Mouse (Mus musculus): ENCODE results near the gene Olfr826. TPM values are rescaled to one million over a fixed set of nuclear protein-coding genes. Genes with fewer than 3 reads are reported as not detected.

Gene Olfr826
- total RNA-seq (2012; rRNA removed) (not detected in 2 replicates), total RNA-seq (2014; rRNA removed) (not detected in 2 replicates), polyA plus RNA-seq (2012; ENCODE audit: insufficient read length, low read depth) (not detected in 2 replicates)

DNA sequence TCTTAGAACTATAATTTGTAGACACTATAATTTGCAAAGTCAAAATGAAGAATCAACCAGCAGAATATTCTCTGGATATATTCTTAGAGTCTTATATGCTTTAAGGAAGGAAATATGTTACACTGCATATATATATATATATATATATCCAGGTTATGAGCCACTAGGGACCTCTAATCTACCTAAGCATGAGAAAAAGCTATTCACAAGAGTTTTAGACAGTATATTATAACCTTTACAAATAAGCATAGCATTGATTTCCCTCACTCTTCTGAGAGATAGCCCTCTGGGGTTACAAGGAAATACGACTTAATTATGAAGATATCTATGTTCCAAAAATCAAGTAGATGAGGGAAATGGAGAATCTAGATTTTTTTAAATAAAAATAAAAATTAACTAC, at the start of gene Olfr826:
Olfr826 (minus strand) TSS at position 101 of the 400 bp plus-strand sequence.
- H3K4me3 ChIP-seq (replicated peaks in 1 of 3; ENCODE audit: low read depth in 2 of 3, low read length in 2 of 3, poor library complexity in 1 of 3): no peak within 1 kb of the TSS
- TF ChIP-seq RCOR1 (conservative IDR thresholded peaks at IDR 0.05; ENCODE audit: low read depth, low read length) (no peak), MAX (IDR thresholded peaks at IDR 0.05; ENCODE audit: low read length) (no peak), USF1 (IDR thresholded peaks at IDR 0.05; ENCODE audit: low read depth, low read length) (no peak), JUND (conservative IDR thresholded peaks at IDR 0.05; ENCODE audit: low read depth, low read length) (no peak), USF2 (conservative IDR thresholded peaks at IDR 0.05; ENCODE audit: low read depth, low read length) (no peak), ETS1 (conservative IDR thresholded peaks at IDR 0.05; ENCODE audit: low read depth, low read length) (no peak), ZMIZ1 (IDR thresholded peaks at IDR 0.05; ENCODE audit: low read depth, low read length) (no peak), ZKSCAN1 (IDR thresholded peaks at IDR 0.05; ENCODE audit: borderline replicate concordance, low read depth, low read length) (no peak), GABPA (IDR thresholded peaks at IDR 0.05; ENCODE audit: insufficient replicate concordance, low read depth, low read length) (no peak), MAZ (IDR thresholded peaks at IDR 0.05; ENCODE audit: low read depth, low read length) (no peak), HCFC1 (IDR thresholded peaks at IDR 0.05; ENCODE audit: low read depth, low read length) (no peak), CHD2 (IDR thresholded peaks at IDR 0.05; ENCODE audit: low read length) (no peak), PAX5 (IDR thresholded peaks at IDR 0.05; ENCODE audit: low read length) (no peak), ELF1 (IDR thresholded peaks at IDR 0.05; ENCODE audit: low read depth, low read length) (no peak), CHD1 (IDR thresholded peaks at IDR 0.05; ENCODE audit: low read depth, low read length) (no peak), E2F4 (IDR thresholded peaks at IDR 0.05; ENCODE audit: insufficient replicate concordance, low read depth, low read length) (no peak), IRF4 (IDR thresholded peaks at IDR 0.05; ENCODE audit: low read depth, low read length) (no peak), POLR2A (IDR thresholded peaks at IDR 0.05; ENCODE audit: low read depth, low read length) (no peak), MEF2A (IDR thresholded peaks at IDR 0.05; ENCODE audit: borderline replicate concordance, low read depth, low read length) (no peak), MAFK (IDR thresholded peaks at IDR 0.05; ENCODE audit: insufficient replicate concordance, low read length) (no peak)
- no peaks in the 10 kb centered on the region for H3K4me1 ChIP-seq (ENCODE audit: control insufficient read depth in 1 of 2, insufficient read depth in 2 of 2)
- DNase-seq (ENCODE audit: extremely low read depth): no peak
- H3K9me3 ChIP-seq (replicated peaks; ENCODE audit: low read length): no peaks in the 10 kb centered on the region
- H3K9ac ChIP-seq (ENCODE audit: insufficient read depth, low read depth): no peak within 1 kb of the TSS
- no peak within 1 kb of the TSS for H3K4me2 ChIP-seq (ENCODE audit: insufficient read depth, low read depth, poor library complexity, severe bottlenecking)
- H3K27ac ChIP-seq (ENCODE audit: insufficient read depth, low read depth): no peak within 1 kb of the TSS
- H3K27me3 ChIP-seq (replicated peaks): no peaks in the 10 kb centered on the region
- in situ Hi-C loops (cut with MboI; ENCODE audit: low pct_ligation_motif_present, low pct_unique_long_range_greater_than_20kb, low sequenced_read_pairs): no loop called here
- H3K36me3 ChIP-seq (replicated peaks in 1 of 2; ENCODE audit: control insufficient read depth in 1 of 2, insufficient read depth in 1 of 2, low read length in 1 of 2): no peaks in the 10 kb centered on the region
- no peaks in the 10 kb centered on the region for H3K79me2 ChIP-seq (replicated peaks; ENCODE audit: control insufficient read depth, extremely low read depth, insufficient read depth, poor library complexity, severe bottlenecking)
- dilution Hi-C loops (cut with MboI; ENCODE audit: extremely low pct_ligation_motif_present, extremely low pct_unique_long_range_greater_than_20kb, low sequenced_read_pairs): no loop called here

DNA sequence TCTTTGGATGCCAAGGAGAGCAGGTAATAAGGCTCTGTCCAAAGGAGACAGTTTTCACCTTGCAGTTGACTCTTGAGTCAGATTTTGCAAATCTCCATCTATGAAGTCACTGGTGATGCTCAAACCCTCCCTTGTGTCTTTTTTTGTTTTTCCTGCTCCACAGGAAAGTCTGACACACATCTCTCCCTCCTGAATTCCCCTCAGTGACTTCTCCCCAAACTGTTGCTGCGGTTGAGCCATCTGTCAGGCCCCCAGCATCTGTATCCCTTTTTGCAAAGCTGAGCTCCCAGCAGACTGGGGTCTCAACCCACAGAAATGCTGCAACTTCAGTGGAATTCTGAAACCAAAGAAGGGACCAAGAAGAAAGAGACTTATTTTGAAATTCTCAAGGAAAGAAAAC, 48.1 kb upstream of the Olfr826 start:
- no peak overlapping the region for H3K4me2 ChIP-seq (ENCODE audit: insufficient read depth, low read depth, poor library complexity, severe bottlenecking)
- no peaks in the 10 kb centered on the region for H3K79me2 ChIP-seq (replicated peaks; ENCODE audit: control insufficient read depth, extremely low read depth, insufficient read depth, poor library complexity, severe bottlenecking)
- no peaks in the 10 kb centered on the region for H3K27me3 ChIP-seq (replicated peaks)
- dilution Hi-C loops (cut with MboI; ENCODE audit: extremely low pct_ligation_motif_present, extremely low pct_unique_long_range_greater_than_20kb, low sequenced_read_pairs): no loop called here
- H3K36me3 ChIP-seq (replicated peaks in 1 of 2; ENCODE audit: control insufficient read depth in 1 of 2, insufficient read depth in 1 of 2, low read length in 1 of 2): no peaks in the 10 kb centered on the region
- H3K27ac ChIP-seq (ENCODE audit: insufficient read depth, low read depth): no peak overlapping the region
- H3K4me1 ChIP-seq (ENCODE audit: control insufficient read depth in 1 of 2, insufficient read depth in 2 of 2): peaks cover 0 to 7% of the 10 kb centered on the region in 2 experiments; a peak in 2 of 4 replicates
- H3K9me3 ChIP-seq (replicated peaks; ENCODE audit: low read length): no peaks in the 10 kb centered on the region
- TF ChIP-seq EP300 (IDR thresholded peaks at IDR 0.05; ENCODE audit: low read length) (peak; percentile 51), USF2 (conservative IDR thresholded peaks at IDR 0.05; ENCODE audit: low read depth, low read length) (no peak), JUN (IDR thresholded peaks at IDR 0.05; ENCODE audit: insufficient read depth, low read depth, low read length) (no peak), ETS1 (conservative IDR thresholded peaks at IDR 0.05; ENCODE audit: low read depth, low read length) (peak; percentile 28; the same call in 1 of the 2 replicates)
- H3K9ac ChIP-seq (ENCODE audit: insufficient read depth, low read depth): no peak overlapping the region
- in situ Hi-C loops (cut with MboI; ENCODE audit: low pct_ligation_motif_present, low pct_unique_long_range_greater_than_20kb, low sequenced_read_pairs): no loop called here
- peak; percentile 10 for DNase-seq (ENCODE audit: extremely low read depth)
- no peak overlapping the region for H3K4me3 ChIP-seq (replicated peaks in 1 of 3; ENCODE audit: low read depth in 2 of 3, low read length in 2 of 3, poor library complexity in 1 of 3)
